Mouse (Mus musculus): ENCODE data around the gene Eml2. TPM values are rescaled to one million over a fixed set of nuclear protein-coding genes. Genes with fewer than 3 reads are reported as not detected.

Eml2 gene
- total and polyA plus RNA-seq, 2 experiments from 2014 or later: 13.4 to 89.0 TPM

DNA sequence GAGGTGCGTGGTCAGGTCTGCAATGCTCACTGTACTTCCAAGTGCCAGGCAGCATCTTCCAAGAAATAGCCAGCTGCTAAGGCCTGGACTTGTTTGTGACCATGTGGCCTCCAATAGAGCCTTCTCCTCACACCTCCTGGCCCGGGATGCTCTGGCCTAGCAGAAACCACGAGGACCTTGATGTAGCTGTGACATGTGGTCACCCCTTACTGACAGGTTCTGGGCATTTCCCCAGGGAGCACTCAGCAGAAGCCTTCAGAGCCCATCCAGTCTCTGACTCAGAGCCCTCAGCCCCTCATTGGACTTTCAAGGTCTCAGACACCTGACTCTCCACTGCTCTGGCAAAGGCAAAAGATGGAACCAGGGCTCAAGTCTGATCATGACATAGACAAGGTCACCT, 68.9 kb downstream of the Eml2 start:
- no peak for TF ChIP-seq CTCF (IDR thresholded peaks at IDR 0.05)
- Histone ChIP-seq H3K9me3 (ENCODE audit: low read length) (no peaks in the 10 kb centered on the region), H3K9ac (replicated peaks; ENCODE audit: low read length, poor library complexity, severe bottlenecking) (no peak overlapping the region), H3K27me3 (ENCODE audit: insufficient read depth, low read length) (no peaks in the 10 kb centered on the region), H3K4me3 (ENCODE audit: low read depth, low read length) (no peak overlapping the region), H3K27ac (ENCODE audit: low read depth, low read length) (no peak overlapping the region), H3K36me3 (ENCODE audit: insufficient read depth, low read length) (peaks cover 12% of the 10 kb centered on the region), H3K4me2 (ENCODE audit: low read depth, low read length, poor library complexity, severe bottlenecking) (no peak overlapping the region), H3K4me1 (ENCODE audit: insufficient read depth, low read length) (no peaks in the 10 kb centered on the region)
- DNase-seq (ENCODE audit: low spot score): no peak
- no peak for ATAC-seq (ENCODE audit: low FRiP score)
- 95% methylated on average over 3 of the region's 3 CpGs for WGBS

DNA sequence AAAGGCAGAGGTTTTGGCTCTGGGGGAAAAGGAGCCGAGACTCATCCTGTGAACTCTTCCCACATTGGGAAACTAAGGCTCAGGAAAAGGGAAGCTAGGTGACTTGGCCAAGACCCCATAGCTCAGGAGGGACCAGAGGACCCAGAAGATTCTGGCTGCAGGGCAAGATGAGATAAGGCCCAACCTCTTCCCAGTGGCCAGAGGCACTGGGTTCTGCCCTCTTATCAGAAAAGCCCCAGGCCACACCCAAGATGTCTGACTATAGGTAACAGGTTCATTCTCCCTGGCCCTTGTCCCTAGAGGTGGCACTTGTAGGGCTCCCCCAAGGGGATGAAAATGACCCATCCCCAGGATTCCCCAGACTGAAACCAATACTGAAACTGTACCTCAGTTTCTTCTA, 70.6 kb downstream of the Eml2 start:
- Histone ChIP-seq H3K9ac (replicated peaks; ENCODE audit: low read length, poor library complexity, severe bottlenecking) (no peak overlapping the region), H3K27me3 (ENCODE audit: insufficient read depth, low read length) (no peaks in the 10 kb centered on the region), H3K4me2 (ENCODE audit: low read depth, low read length, poor library complexity, severe bottlenecking) (no peak overlapping the region), H3K27ac (ENCODE audit: low read depth, low read length) (no peak overlapping the region), H3K4me3 (ENCODE audit: low read depth, low read length) (no peak overlapping the region), H3K36me3 (ENCODE audit: insufficient read depth, low read length) (peaks cover 12% of the 10 kb centered on the region), H3K9me3 (ENCODE audit: low read length) (no peaks in the 10 kb centered on the region), H3K4me1 (ENCODE audit: insufficient read depth, low read length) (no peaks in the 10 kb centered on the region)
- DNase-seq (ENCODE audit: low spot score): no peak
- TF ChIP-seq CTCF (IDR thresholded peaks at IDR 0.05): no peak
- WGBS: 96% methylated on average over 1 of the region's 1 CpGs
- no peak for ATAC-seq (ENCODE audit: low FRiP score)

DNA sequence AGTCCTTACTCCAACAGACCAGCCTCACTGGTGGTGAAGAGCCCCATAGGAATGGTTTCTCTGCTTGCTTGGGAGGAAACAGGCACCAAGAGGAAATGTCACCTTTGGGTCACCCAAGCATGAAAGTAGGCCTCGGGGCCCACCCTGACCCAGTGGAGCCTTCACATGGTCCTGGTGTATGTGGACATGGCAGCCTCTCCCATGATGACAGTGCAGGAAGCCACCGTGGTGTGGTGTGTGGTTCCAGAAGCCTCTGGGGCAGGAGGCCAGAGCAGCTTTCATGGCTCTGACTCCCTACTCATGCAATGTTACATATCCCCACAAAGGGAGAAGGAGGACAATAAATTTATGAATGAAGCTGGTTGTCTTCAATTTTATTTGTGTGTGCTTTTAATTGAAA, 71.3 kb downstream of the Eml2 start:
- peaks cover 12% of the 10 kb centered on the region for H3K36me3 ChIP-seq (ENCODE audit: insufficient read depth, low read length)
- TF ChIP-seq CTCF (IDR thresholded peaks at IDR 0.05): no peak
- no peak for ATAC-seq (ENCODE audit: low FRiP score)
- H3K4me2 ChIP-seq (ENCODE audit: low read depth, low read length, poor library complexity, severe bottlenecking): no peak overlapping the region
- WGBS: 82% methylated on average over 2 of the region's 2 CpGs
- H3K4me3 ChIP-seq (ENCODE audit: low read depth, low read length): no peak overlapping the region
- no peaks in the 10 kb centered on the region for H3K9me3 ChIP-seq (ENCODE audit: low read length)
- H3K4me1 ChIP-seq (ENCODE audit: insufficient read depth, low read length): no peaks in the 10 kb centered on the region
- H3K9ac ChIP-seq (replicated peaks; ENCODE audit: low read length, poor library complexity, severe bottlenecking): no peak overlapping the region
- H3K27me3 ChIP-seq (ENCODE audit: insufficient read depth, low read length): no peaks in the 10 kb centered on the region
- no peak overlapping the region for H3K27ac ChIP-seq (ENCODE audit: low read depth, low read length)
- DNase-seq (ENCODE audit: low spot score): no peak

DNA sequence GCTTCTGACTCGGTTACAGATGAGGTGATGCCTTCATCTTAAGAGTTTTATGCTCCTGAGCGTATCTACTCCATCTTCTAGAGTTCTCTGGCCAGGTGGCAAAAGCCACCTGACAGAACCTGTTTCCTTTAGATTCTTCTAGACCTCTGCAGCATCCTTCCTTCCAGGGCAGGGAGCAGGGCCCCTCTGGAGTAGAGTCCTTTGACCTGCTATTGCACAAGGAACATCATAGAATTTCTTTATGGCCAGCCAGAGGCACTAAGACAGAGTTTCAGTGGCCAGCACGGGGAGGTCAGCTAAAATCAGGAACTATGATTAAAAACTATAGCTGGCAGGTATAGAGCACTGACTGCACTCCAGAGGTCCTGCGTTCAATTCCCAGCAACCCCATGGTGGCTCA, 75.9 kb downstream of the Eml2 start:
- H3K9me3 ChIP-seq (ENCODE audit: low read length): no peaks in the 10 kb centered on the region
- H3K4me1 ChIP-seq (ENCODE audit: insufficient read depth, low read length): no peaks in the 10 kb centered on the region
- DNase-seq (ENCODE audit: low spot score): no peak
- H3K4me3 ChIP-seq (ENCODE audit: low read depth, low read length): no peak overlapping the region
- peaks cover 8% of the 10 kb centered on the region; the same call in 1 of the 2 replicates for H3K36me3 ChIP-seq (ENCODE audit: insufficient read depth, low read length)
- no peaks in the 10 kb centered on the region for H3K27me3 ChIP-seq (ENCODE audit: insufficient read depth, low read length)
- no peak overlapping the region for H3K27ac ChIP-seq (ENCODE audit: low read depth, low read length)
- no peak for ATAC-seq (ENCODE audit: low FRiP score)
- no peak overlapping the region for H3K9ac ChIP-seq (replicated peaks; ENCODE audit: low read length, poor library complexity, severe bottlenecking)
- no peak overlapping the region for H3K4me2 ChIP-seq (ENCODE audit: low read depth, low read length, poor library complexity, severe bottlenecking)
- no peak for TF ChIP-seq CTCF (IDR thresholded peaks at IDR 0.05)
- WGBS: 81% methylated on average over 4 of the region's 4 CpGs

DNA sequence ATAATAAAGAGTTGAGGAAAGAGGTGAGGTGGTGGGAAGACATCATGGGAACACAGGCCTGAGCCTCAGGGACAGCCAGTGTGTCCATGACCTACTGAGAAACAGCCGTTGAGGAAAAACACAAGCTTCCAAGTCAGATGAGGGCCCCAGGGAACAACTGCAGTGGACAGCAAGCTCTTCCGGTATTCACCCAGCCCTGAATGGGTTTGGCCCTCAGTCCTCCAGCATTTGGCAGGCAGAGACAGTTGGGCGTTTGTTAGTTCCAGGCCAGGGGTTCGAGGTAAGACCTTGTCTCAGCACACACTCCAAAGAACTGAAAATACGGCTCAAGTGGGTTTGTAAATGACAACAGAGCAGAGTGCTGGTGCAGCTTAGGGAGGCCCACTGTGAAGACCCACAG, 77.2 kb downstream of the Eml2 start:
- Histone ChIP-seq H3K9me3 (ENCODE audit: low read length) (no peaks in the 10 kb centered on the region), H3K4me3 (ENCODE audit: low read depth, low read length) (no peak overlapping the region), H3K36me3 (ENCODE audit: insufficient read depth, low read length) (peaks cover 19% of the 10 kb centered on the region), H3K4me1 (ENCODE audit: insufficient read depth, low read length) (no peaks in the 10 kb centered on the region), H3K27ac (ENCODE audit: low read depth, low read length) (no peak overlapping the region), H3K9ac (replicated peaks; ENCODE audit: low read length, poor library complexity, severe bottlenecking) (no peak overlapping the region), H3K27me3 (ENCODE audit: insufficient read depth, low read length) (no peaks in the 10 kb centered on the region), H3K4me2 (ENCODE audit: low read depth, low read length, poor library complexity, severe bottlenecking) (no peak overlapping the region)
- no peak for TF ChIP-seq CTCF (IDR thresholded peaks at IDR 0.05)
- 63% methylated on average over 5 of the region's 5 CpGs for WGBS
- DNase-seq (ENCODE audit: low spot score) (no peak), ATAC-seq (ENCODE audit: low FRiP score) (no peak)

DNA sequence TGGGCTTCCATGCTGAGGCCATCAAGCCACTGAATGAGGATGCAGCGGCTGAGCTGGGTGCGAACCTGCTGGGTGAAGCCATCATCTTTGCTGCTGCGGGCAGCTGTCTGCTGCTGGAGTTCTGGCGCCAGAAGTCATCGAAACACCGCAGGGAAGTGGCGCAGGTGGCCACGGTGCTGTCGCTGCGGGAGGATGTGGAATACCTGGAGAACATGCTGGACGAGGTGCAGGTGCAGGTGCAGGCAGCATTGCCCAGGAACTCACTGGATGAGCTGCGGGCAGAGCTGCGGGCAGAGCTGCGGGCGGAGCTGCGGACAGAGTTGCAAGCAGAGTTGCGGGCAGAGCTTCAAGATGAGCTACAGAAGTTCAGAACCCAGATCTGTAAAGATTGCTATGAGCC, 79.2 kb downstream of the Eml2 start:
- no peak for ATAC-seq (ENCODE audit: low FRiP score)
- H3K36me3 ChIP-seq (ENCODE audit: insufficient read depth, low read length): peaks cover 28% of the 10 kb centered on the region

More for the DNA sequence above, 79.2 kb downstream of the Eml2 start:
- no peak overlapping the region for H3K4me2 ChIP-seq (ENCODE audit: low read depth, low read length, poor library complexity, severe bottlenecking)
- H3K9ac ChIP-seq (replicated peaks; ENCODE audit: low read length, poor library complexity, severe bottlenecking): no peak overlapping the region
- H3K27me3 ChIP-seq (ENCODE audit: insufficient read depth, low read length): no peaks in the 10 kb centered on the region
- WGBS: 90% methylated on average over 17 of the region's 17 CpGs
- no peaks in the 10 kb centered on the region for H3K4me1 ChIP-seq (ENCODE audit: insufficient read depth, low read length)
- no peak for TF ChIP-seq CTCF (IDR thresholded peaks at IDR 0.05)
- DNase-seq (ENCODE audit: low spot score): no peak
- H3K27ac ChIP-seq (ENCODE audit: low read depth, low read length): no peak overlapping the region
- H3K4me3 ChIP-seq (ENCODE audit: low read depth, low read length): no peak overlapping the region
- H3K9me3 ChIP-seq (ENCODE audit: low read length): no peaks in the 10 kb centered on the region

MicroRNAs within 50 kb of the gene (microRNA counts, 519-probe panel; counts per million panel counts)
- 1,396 counts per million, percentile 61 among the panel's probes with 10 or more counts for microRNA mmu-miR-330

Small RNAs within 50 kb of the gene (microRNA-seq; reads per million reads assigned to microRNA genes)
- 975 reads per million, percentile 74 among the genes with 10 or more reads in this experiment for gene Mir330 (ENCODE audit: borderline number of aligned reads)

Other genes starting within 250 kb of the Eml2 start
- gene Nanos2, start 189.0 kb upstream of the Eml2 start, total RNA-seq (2014; rRNA removed): 1.7 and 3.7 TPM in 2 replicates
- gene Nanos2, start 189.0 kb upstream of the Eml2 start, polyA plus RNA-seq (2015; fragmentation: Nextera tagmentation; extraction: Ambion mirVana): 0.59 and 1.3 TPM in 2 replicates
- 16.0 and 21.2 TPM in 2 replicates for gene Mypop, start 185.2 kb upstream of the Eml2 start, total RNA-seq (2014; rRNA removed)
- gene Mypop, start 185.2 kb upstream of the Eml2 start, polyA plus RNA-seq (2015; fragmentation: Nextera tagmentation; extraction: Ambion mirVana): 4.7 and 5.0 TPM in 2 replicates
- 115 and 133 TPM in 2 replicates for gene Irf2bp1, start 172.4 kb upstream of the Eml2 start, total RNA-seq (2014; rRNA removed)
- 25.6 and 26.1 TPM in 2 replicates for gene Irf2bp1, start 172.4 kb upstream of the Eml2 start, polyA plus RNA-seq (2015; fragmentation: Nextera tagmentation; extraction: Ambion mirVana)
- not detected in 2 replicates for gene Foxa3, start 152.9 kb upstream of the Eml2 start, total RNA-seq (2014; rRNA removed)
- not detected in 2 replicates for gene Foxa3, start 152.9 kb upstream of the Eml2 start, polyA plus RNA-seq (2015; fragmentation: Nextera tagmentation; extraction: Ambion mirVana)
- 73.5 and 74.2 TPM in 2 replicates for gene Sympk, start 152.0 kb upstream of the Eml2 start, total RNA-seq (2014; rRNA removed)
- 19.5 and 19.7 TPM in 2 replicates for gene Sympk, start 152.0 kb upstream of the Eml2 start, polyA plus RNA-seq (2015; fragmentation: Nextera tagmentation; extraction: Ambion mirVana)
- not detected in 2 replicates for gene Rsph6a, start 121.7 kb upstream of the Eml2 start, total RNA-seq (2014; rRNA removed)
- gene Rsph6a, start 121.7 kb upstream of the Eml2 start, polyA plus RNA-seq (2015; fragmentation: Nextera tagmentation; extraction: Ambion mirVana): 0.57 and 0.75 TPM in 2 replicates
- 134 and 136 TPM in 2 replicates for gene Dmwd, start 100.2 kb upstream of the Eml2 start, total RNA-seq (2014; rRNA removed)
- gene Dmwd, start 100.2 kb upstream of the Eml2 start, polyA plus RNA-seq (2015; fragmentation: Nextera tagmentation; extraction: Ambion mirVana): 33.1 and 35.4 TPM in 2 replicates
- gene Dmpk, start 92.6 kb upstream of the Eml2 start, total RNA-seq (2014; rRNA removed): 12.3 and 32.1 TPM in 2 replicates
- gene Dmpk, start 92.6 kb upstream of the Eml2 start, polyA plus RNA-seq (2015; fragmentation: Nextera tagmentation; extraction: Ambion mirVana): 4.0 and 5.1 TPM in 2 replicates
- 5.4 and 8.2 TPM in 2 replicates for gene Six5, start 81.8 kb upstream of the Eml2 start, total RNA-seq (2014; rRNA removed)
- 1.2 and 1.4 TPM in 2 replicates for gene Six5, start 81.8 kb upstream of the Eml2 start, polyA plus RNA-seq (2015; fragmentation: Nextera tagmentation; extraction: Ambion mirVana)
- 9.4 and 9.6 TPM in 2 replicates for gene Gm4969, start 58.1 kb upstream of the Eml2 start, total RNA-seq (2014; rRNA removed)
- 12.7 and 12.9 TPM in 2 replicates for gene Gm4969, start 58.1 kb upstream of the Eml2 start, polyA plus RNA-seq (2015; fragmentation: Nextera tagmentation; extraction: Ambion mirVana)
- 19.8 and 20.6 TPM in 2 replicates for gene Fbxo46, start 56.6 kb upstream of the Eml2 start, total RNA-seq (2014; rRNA removed)
- gene Fbxo46, start 56.6 kb upstream of the Eml2 start, polyA plus RNA-seq (2015; fragmentation: Nextera tagmentation; extraction: Ambion mirVana): 9.9 and 11.6 TPM in 2 replicates
- 17.3 and 17.8 TPM in 2 replicates for gene Qpctl, start 27.1 kb upstream of the Eml2 start, total RNA-seq (2014; rRNA removed)
- gene Qpctl, start 27.1 kb upstream of the Eml2 start, polyA plus RNA-seq (2015; fragmentation: Nextera tagmentation; extraction: Ambion mirVana): 30.2 and 32.5 TPM in 2 replicates
- gene Snrpd2, start 26.7 kb upstream of the Eml2 start, total RNA-seq (2014; rRNA removed): 31.4 and 36.7 TPM in 2 replicates
- gene Snrpd2, start 26.7 kb upstream of the Eml2 start, polyA plus RNA-seq (2015; fragmentation: Nextera tagmentation; extraction: Ambion mirVana): 115 and 116 TPM in 2 replicates
- gene Gipr, start 10.3 kb upstream of the Eml2 start, total RNA-seq (2014; rRNA removed): 2.3 and 7.4 TPM in 2 replicates
- gene Gipr, start 10.3 kb upstream of the Eml2 start, polyA plus RNA-seq (2015; fragmentation: Nextera tagmentation; extraction: Ambion mirVana): 1.7 and 2.3 TPM in 2 replicates
- gene Gpr4, start 36.1 kb downstream of the Eml2 start, total RNA-seq (2014; rRNA removed): 3.1 and 4.7 TPM in 2 replicates
- gene Gpr4, start 36.1 kb downstream of the Eml2 start, polyA plus RNA-seq (2015; fragmentation: Nextera tagmentation; extraction: Ambion mirVana): 6.1 and 6.2 TPM in 2 replicates
- gene Opa3, start 51.9 kb downstream of the Eml2 start, total RNA-seq (2014; rRNA removed): 34.8 and 40.1 TPM in 2 replicates
- 33.4 and 33.9 TPM in 2 replicates for gene Opa3, start 51.9 kb downstream of the Eml2 start, polyA plus RNA-seq (2015; fragmentation: Nextera tagmentation; extraction: Ambion mirVana)
- 50.9 and 56.9 TPM in 2 replicates for gene Vasp, start 95.4 kb downstream of the Eml2 start, total RNA-seq (2014; rRNA removed)
- 31.4 and 32.3 TPM in 2 replicates for gene Vasp, start 95.4 kb downstream of the Eml2 start, polyA plus RNA-seq (2015; fragmentation: Nextera tagmentation; extraction: Ambion mirVana)
- 1.8 and 2.2 TPM in 2 replicates for gene Ppm1n, start 103.6 kb downstream of the Eml2 start, total RNA-seq (2014; rRNA removed)
- 1.2 and 1.4 TPM in 2 replicates for gene Ppm1n, start 103.6 kb downstream of the Eml2 start, polyA plus RNA-seq (2015; fragmentation: Nextera tagmentation; extraction: Ambion mirVana)
- gene Rtn2, start 106.2 kb downstream of the Eml2 start, total RNA-seq (2014; rRNA removed): 160 and 172 TPM in 2 replicates
- gene Rtn2, start 106.2 kb downstream of the Eml2 start, polyA plus RNA-seq (2015; fragmentation: Nextera tagmentation; extraction: Ambion mirVana): 104 and 107 TPM in 2 replicates
- 0.38 and 0.66 TPM in 2 replicates for gene Fosb, start 133.6 kb downstream of the Eml2 start, total RNA-seq (2014; rRNA removed)
- gene Fosb, start 133.6 kb downstream of the Eml2 start, polyA plus RNA-seq (2015; fragmentation: Nextera tagmentation; extraction: Ambion mirVana): 0.10 and 0.11 TPM in 2 replicates
- 50.3 and 71.4 TPM in 2 replicates for gene Ercc1, start 168.4 kb downstream of the Eml2 start, total RNA-seq (2014; rRNA removed)
- gene Ercc1, start 168.4 kb downstream of the Eml2 start, polyA plus RNA-seq (2015; fragmentation: Nextera tagmentation; extraction: Ambion mirVana): 67.7 and 71.0 TPM in 2 replicates
- gene Cd3eap, start 183.1 kb downstream of the Eml2 start, total RNA-seq (2014; rRNA removed): 8.7 and 14.0 TPM in 2 replicates
- 21.5 and 21.6 TPM in 2 replicates for gene Cd3eap, start 183.1 kb downstream of the Eml2 start, polyA plus RNA-seq (2015; fragmentation: Nextera tagmentation; extraction: Ambion mirVana)
- gene Ppp1r13l, start 183.3 kb downstream of the Eml2 start, total RNA-seq (2014; rRNA removed): 0.52 and 1.0 TPM in 2 replicates
- 1.5 and 2.0 TPM in 2 replicates for gene Ppp1r13l, start 183.3 kb downstream of the Eml2 start, polyA plus RNA-seq (2015; fragmentation: Nextera tagmentation; extraction: Ambion mirVana)
- 63.0 and 68.3 TPM in 2 replicates for gene Ercc2, start 205.6 kb downstream of the Eml2 start, total RNA-seq (2014; rRNA removed)
- 22.9 and 26.6 TPM in 2 replicates for gene Ercc2, start 205.6 kb downstream of the Eml2 start, polyA plus RNA-seq (2015; fragmentation: Nextera tagmentation; extraction: Ambion mirVana)
- gene Klc3, start 227.7 kb downstream of the Eml2 start, total RNA-seq (2014; rRNA removed): 1.2 and 1.9 TPM in 2 replicates
- gene Klc3, start 227.7 kb downstream of the Eml2 start, polyA plus RNA-seq (2015; fragmentation: Nextera tagmentation; extraction: Ambion mirVana): 1.2 and 1.4 TPM in 2 replicates
- 0.38 and 8.2 TPM in 2 replicates for gene Ckm, start 228.4 kb downstream of the Eml2 start, total RNA-seq (2014; rRNA removed)
- 0.21 and 0.25 TPM in 2 replicates for gene Ckm, start 228.4 kb downstream of the Eml2 start, polyA plus RNA-seq (2015; fragmentation: Nextera tagmentation; extraction: Ambion mirVana)